8 mouse cellular contexts compared by ENCODE assay signal in the genomic region with DNA sequence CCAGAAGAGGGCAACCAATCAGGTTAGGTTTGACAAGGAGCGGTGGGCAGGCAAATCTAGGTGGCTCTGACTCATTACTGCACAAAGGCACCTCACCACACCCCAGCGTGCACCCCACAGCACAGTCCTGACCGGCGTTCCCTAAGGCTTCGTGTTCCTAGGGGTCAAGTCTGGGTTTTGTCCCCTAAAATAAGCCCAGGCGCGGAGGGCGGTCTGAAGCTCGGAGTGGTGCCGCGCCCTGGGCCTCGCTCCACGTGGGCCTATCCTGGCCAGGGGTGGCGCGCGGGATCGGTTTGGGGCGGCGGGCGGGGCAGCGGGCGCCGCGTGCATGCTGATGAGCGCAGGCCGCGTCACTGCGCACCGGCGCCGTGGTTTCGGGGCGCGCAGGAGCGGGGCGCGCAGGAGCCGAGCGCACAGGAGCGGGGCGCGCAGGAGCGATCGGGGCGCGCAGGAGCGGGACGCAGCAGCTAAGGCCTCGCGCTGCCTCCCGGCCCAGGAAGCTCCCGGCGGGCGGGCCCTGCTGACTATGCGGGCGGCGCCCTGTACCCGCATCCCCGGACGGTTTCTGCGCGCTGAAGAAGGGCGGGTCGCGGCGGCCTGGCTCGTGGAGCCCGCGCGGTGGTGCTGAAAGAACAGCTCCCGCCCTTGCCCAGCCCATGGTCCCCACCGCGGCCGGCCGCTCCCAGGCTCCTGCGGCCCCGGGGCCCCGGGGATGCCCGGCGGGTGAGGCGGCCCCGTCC. TPM values are rescaled to one million over a fixed set of nuclear protein-coding genes. Genes with fewer than 3 reads are reported as not detected.
DNase-seq lines count a peak whose midpoint lies in the region; ATAC-seq lines count a peak whose summit lies in the region.

A gene (plus strand): TSS at position 405 of the 740 bp plus-strand sequence.

- peaks cover 16% of the 10 kb centered on the region for H3K4me1 ChIP-seq in hindbrain, embryonic 16.5 days (ENCODE audit: control insufficient read depth, insufficient read depth, low read depth, low read length)

- H3K9me3 ChIP-seq in hindbrain, embryonic 16.5 days (ENCODE audit: control insufficient read depth, low read length) = no peaks in the 10 kb centered on the region

- ATAC-seq in hindbrain, embryonic 16.5 days = peak; percentile 88

- peak; percentile 89 for DNase-seq in ZHBTc4 (ENCODE audit: low read depth, low spot score)
- DNase-seq in cerebellum, adult 9-10 months = peak; percentile 80
- DNase-seq in frontal cortex, postnatal 14 days (ENCODE audit: low spot score in 2 of 2) = peak; percentile 36 to 54
- DNase-seq in left cerebral cortex, adult 11 months (ENCODE audit: low spot score) = peak; percentile 43
- DNase-seq in lung, postnatal 36 days = peak; percentile 30
- peak; percentile 82 for DNase-seq in right cerebral cortex, adult 18-20 months
- DNase-seq in MN1 (ENCODE audit: low spot score) = no peak

- no peaks in the 10 kb centered on the region for H3K36me3 ChIP-seq in hindbrain, embryonic 16.5 days (ENCODE audit: control insufficient read depth, insufficient read depth, low read length)

- peak within 1 kb of the TSS; percentile 79 for H3K9ac ChIP-seq in hindbrain, embryonic 16.5 days (ENCODE audit: low read depth, low read length)

- H3K4me2 ChIP-seq in hindbrain, embryonic 16.5 days (ENCODE audit: low read length) = peak within 1 kb of the TSS; percentile 86

- H3K4me3 ChIP-seq in hindbrain, embryonic 16.5 days (ENCODE audit: low read length) = peak within 1 kb of the TSS; percentile 69

- WGBS in hindbrain, embryonic 16.5 days = under 1% methylated on average over 57 of the region's 82 CpGs

- peak within 1 kb of the TSS; percentile 70 for H3K27ac ChIP-seq in hindbrain, embryonic 16.5 days (ENCODE audit: low read depth, low read length)

- peaks cover 22% of the 10 kb centered on the region for H3K27me3 ChIP-seq in hindbrain, embryonic 16.5 days (replicated peaks; ENCODE audit: control insufficient read depth, insufficient read depth, low read length)

RNA-seq across cellular contexts. Expression of the gene that starts here (rescaled TPM):
- polyA plus RNA-seq in hindbrain, embryonic 16.5 days (2015; fragmentation: Nextera tagmentation; extraction: Ambion mirVana) = 24.9 and 26.0 TPM in 2 replicates
